Mouse (Mus musculus) cortical plate, adult 2 months (tissue): Measurements from ENCODE around the gene Synrg.

ENCODE experiments used
- CTCF ChIP-seq: fragments of 200-500 bp; IDR thresholded peaks from 2 replicates; pipeline ENCODE4 v1.5.1; 2011; ENCODE audit warnings: mild to moderate bottlenecking, control low read depth, low read length; ENCODE audit not compliant: insufficient read depth; ENCODE audit errors: extremely low read depth
- POLR2A ChIP-seq: fragments of 200-500 bp; IDR thresholded peaks from 2 replicates; pipeline ENCODE4 v1.6.1; 2011; ENCODE audit warnings: mild to moderate bottlenecking, low read length, control low read depth; ENCODE audit not compliant: insufficient read depth; ENCODE audit errors: extremely low read depth

DNA sequence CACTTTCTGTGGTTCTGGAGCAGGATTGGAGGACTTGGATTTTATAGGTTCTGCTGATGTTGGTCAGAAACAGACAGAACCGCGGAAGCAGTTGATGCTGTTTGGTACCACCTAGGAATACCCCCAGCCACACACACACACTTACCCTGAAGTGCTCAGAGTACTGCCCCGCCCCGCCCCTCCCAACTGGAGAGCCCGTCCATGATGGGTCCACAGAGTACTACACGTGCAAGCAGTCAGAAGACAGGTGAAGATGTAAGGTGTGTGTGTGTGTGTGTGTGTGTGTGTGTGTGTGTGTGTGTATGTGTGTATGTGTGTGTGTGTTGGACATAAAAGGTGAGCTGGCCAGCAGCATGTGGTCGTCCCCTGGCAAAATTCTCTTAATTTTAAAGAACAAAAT lies 88.8 kb downstream of the Synrg start:
- TF ChIP-seq POLR2A (no peak), CTCF (no peak)
